Mouse (Mus musculus) lung, adult 18-20 months (tissue): ENCODE results near the gene Lrrc73.
A peak's percentile ranks its signal among the peaks of the same experiment; 100 is the strongest.

Experiments used
- DNase-seq, 2 experiments: peaks; one replicate each; pipeline ENCODE4 v3.0.0; 2022; ENCODE audit warnings: mixed read lengths in 2 of 2

The Lrrc73 gene

DNA sequence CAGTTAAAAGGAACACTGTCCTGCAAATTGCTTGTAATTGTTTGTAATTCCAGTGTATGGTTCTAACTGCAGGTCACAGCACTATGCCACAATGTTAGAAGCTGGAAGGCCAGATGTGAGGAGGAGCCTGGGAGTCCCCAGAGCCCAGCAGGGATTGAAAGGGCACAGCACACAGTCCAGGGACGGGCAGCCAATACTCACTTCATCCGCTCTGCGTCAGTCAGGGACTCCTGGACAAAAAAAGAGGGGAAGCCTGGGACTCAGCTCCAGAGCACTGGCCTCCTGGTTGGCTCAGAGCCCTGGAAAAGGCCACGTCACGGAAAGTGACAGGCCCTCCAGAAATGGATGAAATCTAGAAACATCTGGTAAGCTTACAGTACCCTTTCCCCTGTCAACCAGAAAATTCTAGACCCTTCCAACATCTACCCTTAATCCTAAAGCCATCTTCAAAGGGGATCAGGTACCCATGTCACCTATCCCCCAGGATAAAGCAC is 8.9 kb downstream of the Lrrc73 start:
- no peak for DNase-seq

GRCm38 (mm10) chr17:46265502-46265901 is 12.2 kb downstream of the Lrrc73 start:
- DNase-seq: no peak

DNA sequence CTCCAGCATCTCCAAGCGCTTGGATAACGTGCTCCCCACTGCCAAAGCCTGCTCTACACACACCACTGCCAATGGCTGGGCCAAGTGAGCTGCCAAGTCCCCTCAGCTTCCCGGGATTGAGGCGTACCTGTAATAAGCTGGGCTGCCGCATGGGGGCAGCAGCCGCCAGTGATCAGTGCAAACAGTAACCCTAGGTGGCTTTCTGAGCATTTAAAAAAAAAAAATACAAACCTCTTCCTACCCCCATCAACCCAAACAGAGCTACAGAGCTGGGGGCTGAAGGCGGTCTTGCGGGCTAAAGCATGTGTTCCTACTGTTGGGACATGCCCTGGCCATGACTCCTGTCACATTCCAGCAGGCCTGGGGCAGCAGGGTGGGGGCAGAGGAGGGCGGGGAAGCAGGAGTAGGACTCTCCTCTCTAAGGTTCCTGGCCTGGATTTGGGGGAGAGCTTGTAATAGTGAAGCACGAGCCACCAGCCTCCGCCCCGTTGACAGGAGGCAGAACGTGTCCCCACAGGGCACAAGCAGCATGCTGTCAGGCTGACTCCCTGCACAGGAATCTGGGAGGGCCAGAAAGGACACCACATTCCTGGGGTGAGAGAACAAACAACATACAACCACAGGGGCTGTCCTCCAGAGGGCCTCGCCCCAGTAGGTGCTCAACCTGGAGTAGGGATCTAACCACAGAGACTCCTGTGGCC is 12.7 kb downstream of the Lrrc73 start:
- DNase-seq: peak; percentile 77 to 85

GRCm38 (mm10) chr17:46266986-46267385 is 13.7 kb downstream of the Lrrc73 start:
- no peak for DNase-seq

DNA sequence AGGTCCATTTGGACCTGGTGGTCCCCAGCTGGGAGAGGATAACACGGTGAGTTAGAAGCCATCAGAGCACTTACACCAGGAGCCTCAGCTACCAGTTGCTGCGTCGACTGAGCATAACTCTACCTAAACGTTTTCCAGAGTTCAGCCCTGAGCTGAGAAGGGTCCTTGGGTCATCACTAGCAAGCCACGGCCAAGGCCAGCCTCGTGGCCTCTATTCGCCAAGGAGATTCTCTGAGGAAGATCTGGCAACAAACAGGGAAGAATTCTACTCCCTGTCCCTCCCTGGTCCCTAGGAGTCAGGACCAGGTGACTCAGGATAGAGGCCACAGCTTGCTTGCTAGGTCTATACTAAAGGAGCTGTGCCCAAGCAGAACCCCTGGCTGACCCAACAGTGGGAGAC is 14.2 kb downstream of the Lrrc73 start:
- DNase-seq: no peak

DNA sequence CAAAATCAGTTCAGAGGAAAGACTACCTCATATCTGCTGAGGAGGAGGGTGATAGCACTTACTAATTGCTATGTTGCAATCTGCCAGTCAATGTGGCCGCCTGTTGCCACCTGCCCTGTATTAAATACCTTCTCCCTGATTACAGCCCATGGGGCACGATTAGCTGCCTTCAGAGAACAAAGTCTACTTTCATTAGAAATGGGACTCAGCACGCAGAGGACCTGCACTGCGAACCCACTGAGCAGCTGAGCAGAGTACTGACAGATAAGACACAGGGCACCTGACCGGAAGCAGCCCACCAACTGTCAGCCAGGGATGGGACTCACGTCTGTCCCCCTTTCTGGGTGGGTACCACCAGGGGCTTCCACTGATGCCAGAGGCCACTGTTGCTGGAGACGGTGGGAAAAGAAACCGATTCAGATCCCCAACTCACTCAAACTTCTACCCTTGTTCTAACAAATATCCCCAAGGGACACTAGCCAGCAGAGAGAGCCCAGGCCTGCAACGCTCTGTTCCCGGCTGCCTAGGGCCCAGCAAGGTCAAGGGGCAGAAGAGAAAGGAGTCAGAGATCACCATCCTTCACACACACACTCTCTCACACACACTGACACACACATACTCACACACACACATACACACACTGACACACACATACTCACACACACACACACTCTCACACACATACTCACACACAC is 14.8 kb downstream of the Lrrc73 start:
- DNase-seq: no peak

- peak in 1 of 2 experiments; percentile 44 for DNase-seq
Observed at GRCm38 (mm10) chr17:46269771-46270534, 16.6 kb downstream of the Lrrc73 start.

- DNase-seq: no peak
Observed at GRCm38 (mm10) chr17:46272058-46272457, 18.7 kb downstream of the Lrrc73 start.

- DNase-seq: no peak
Observed at GRCm38 (mm10) chr17:46272675-46273074, 19.3 kb downstream of the Lrrc73 start.

DNA sequence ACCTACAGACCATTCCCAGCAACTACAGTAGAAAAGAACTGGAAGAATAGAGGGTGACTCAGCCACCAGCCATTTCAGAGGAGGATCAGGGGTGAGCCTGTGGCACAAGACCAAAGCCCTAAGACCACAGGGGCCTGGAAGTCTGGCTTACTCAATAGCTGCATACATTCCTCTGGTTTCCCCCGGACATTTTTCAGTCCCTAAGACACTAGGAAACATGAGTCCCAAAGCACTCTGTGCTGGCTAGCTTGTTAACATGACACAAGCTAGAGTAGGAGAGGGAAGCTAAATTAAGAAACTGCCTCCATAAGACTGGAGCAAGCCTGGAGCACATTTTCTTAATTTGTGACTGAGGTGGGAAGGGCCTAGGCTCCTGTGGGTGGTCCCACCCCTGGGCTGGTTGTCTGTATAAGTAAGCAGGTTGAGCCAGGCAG is 20.5 kb downstream of the Lrrc73 start:
- DNase-seq: no peak

- no peak for DNase-seq
Observed at GRCm38 (mm10) chr17:46274465-46274864, 21.1 kb downstream of the Lrrc73 start.

GRCm38 (mm10) chr17:46275034-46275433 is 21.7 kb downstream of the Lrrc73 start:
- DNase-seq: no peak

DNA sequence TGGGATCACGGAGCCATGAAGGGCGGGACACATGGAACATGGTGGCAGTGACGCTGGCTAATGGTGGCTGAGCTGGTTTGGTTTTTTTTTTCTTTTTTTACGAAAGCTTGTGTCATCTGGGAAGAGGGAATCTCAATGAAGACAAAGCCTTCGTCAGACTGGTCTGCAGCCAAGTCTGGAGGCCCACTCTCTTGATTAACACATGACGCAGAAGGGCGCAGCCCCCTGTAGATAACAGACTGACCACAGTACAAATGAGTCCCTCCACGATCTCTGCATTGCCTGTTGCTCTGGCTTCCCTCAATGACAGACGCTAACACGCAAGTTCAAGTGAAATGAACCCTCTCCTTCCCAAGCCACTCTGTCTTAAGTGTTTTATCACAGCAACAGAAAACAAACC is 22.2 kb downstream of the Lrrc73 start:
- no peak for DNase-seq

- DNase-seq: no peak
Observed at GRCm38 (mm10) chr17:46277586-46277985, 24.3 kb downstream of the Lrrc73 start.

- no peak for DNase-seq
Observed at GRCm38 (mm10) chr17:46278011-46278765, 24.9 kb downstream of the Lrrc73 start.

DNA sequence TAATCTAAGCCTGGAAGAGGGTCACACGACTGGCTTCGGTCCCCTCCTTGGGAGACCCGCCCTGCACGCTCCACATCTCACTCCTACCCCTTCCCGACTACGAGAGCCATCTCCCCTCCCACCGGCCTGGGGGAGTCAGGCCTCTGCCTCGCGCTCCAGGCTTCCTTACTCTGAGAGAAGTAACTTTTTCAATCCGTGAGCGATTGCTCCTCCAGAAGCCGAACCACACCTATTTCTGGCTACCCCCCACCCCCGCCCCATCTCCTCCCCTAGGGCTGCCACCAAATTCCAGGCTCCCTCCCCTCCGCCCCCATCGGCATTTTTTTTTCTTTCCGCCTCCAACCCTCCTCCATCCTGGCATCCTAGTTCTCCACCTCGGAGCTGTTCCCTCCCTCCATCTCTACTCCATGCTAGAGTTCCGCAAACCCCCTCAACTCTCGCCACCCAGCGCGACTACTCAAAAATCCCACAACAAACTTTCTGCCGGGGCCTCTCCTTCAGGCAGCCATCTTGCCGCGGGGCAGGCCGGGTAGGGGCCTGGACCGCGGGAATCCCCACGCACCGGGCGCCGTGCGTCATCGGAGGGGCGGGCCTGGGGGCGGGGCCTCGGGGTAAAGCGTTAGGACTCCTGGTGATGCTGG is 29.3 kb downstream of the Lrrc73 start, which contains the start of gene Tjap1:
TSS of gene Tjap1 (minus strand) at position 544 of the 641 bp plus-strand sequence.
- DNase-seq: peak; percentile 82 to 88

DNA sequence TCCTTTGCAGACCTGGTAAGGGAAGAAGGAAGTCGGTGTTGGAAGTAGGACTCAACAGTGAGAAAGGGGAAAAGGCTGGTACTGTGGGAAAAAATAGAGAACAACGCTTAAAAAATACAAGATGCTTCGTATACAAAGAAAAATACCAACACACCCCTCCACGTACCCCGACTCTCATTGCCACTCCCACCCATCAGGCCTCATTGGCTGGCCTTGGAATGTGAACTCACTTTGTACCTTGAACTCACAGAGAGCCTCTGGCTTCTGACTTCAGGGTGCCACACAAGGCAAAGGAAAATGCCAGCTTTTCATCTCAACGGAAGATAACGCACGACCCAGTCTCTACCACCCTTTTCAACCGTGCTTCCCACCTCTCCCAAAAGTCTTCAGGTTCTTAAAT is 29.8 kb downstream of the Lrrc73 start:
- DNase-seq: no peak

DNA sequence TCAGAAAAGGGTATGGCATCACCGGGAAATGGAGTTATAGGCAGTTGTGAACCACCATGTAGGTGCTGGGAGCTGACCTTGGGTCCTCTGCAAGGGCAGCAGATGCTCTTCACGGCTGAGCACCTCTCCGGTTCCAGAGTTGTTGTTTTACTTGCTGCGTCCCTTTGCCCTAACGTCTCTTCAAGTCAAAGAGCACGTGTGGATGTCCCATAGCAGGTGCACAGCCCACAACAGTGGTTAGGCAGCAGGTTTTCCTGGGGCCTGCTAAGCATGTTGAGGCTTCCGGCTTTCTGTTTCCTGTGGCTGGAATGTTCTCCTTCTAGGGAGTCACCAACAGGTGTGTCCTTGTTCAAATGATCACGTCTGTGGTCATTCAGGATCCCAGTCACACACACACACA is 30.6 kb downstream of the Lrrc73 start:
- DNase-seq: no peak

DNA sequence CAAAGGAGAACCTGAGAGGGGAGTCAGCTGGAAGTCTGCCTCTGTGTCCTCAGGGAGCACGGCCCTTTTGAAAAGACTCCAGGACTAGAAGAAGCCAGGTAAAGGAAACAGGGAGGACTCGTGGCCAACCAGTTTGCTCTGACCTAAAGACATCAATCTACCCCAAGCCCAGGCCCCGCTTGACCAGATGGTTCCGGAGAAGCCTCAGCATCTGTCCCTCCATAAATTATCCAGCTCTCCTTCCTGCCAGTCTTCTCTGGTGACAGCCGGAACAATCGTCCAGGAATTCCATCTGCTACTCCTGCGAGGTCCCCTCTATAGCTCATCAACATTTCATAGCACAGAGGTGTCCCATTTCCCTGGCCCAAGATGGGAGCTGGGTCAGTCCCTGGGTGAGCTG is 31.3 kb downstream of the Lrrc73 start:
- DNase-seq: no peak

DNA sequence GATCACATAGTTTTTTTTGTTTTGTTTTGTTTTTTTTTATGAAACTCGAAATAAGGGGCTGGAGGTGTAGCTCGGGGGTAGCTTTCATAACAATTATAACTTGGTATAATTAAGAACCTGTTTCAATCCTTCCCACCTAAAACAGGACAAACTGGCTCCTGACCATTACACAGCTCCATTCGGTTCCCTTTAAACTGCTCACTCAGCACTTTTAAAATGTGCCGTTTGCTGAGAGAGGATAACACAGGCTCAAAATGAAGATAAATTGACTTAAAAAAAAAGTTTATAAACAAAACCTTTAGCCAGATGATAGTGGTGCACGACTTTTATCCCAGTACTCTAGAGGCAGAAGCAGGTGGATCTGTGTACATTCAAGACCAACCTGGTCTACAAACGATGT is 32.1 kb downstream of the Lrrc73 start:
- DNase-seq: no peak

- DNase-seq: peak in 1 of 2 experiments; percentile 39
Observed at GRCm38 (mm10) chr17:46287678-46288095, 34.4 kb downstream of the Lrrc73 start.

DNA sequence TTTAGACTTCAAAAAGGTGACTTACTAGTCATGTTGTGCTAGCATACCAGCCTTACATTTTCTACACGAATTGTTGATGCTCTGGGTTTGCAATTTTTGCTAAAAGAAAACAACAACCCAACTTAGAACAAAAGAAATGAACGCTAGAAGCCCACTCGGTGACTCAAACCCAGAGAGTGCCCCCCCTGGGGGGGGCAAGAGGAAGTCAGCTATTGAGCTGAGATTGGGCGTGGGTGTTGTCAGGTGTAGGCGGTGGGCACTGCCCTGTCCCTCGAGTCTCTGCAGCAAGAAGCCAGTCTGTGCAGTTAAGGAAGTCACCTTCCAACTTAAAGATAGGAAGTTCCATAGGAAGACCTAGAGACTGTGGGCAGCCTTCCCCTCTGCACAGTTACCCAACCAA is 43.3 kb downstream of the Lrrc73 start:
- DNase-seq: no peak
